Mouse (Mus musculus) lung, embryonic 16.5 days (tissue): ENCODE measurements around the gene Lmntd1. TPM values are rescaled to one million over a fixed set of nuclear protein-coding genes. Genes with fewer than 3 reads are reported as not detected.

ENCODE experiments used
- ATAC-seq: fragments of 200-750 bp; cut with Nextera tagmentation; 2 replicates; pipeline ENCODE4 v1.8.0; 2017; ENCODE audit warnings: low read depth, mild to moderate bottlenecking, moderate library complexity
- H3K27ac ChIP-seq: fragments of 300-500 bp; sonication (generic); 2 replicates; pipeline ENCODE4 v1.5.1; 2014; ENCODE audit warnings: mild to moderate bottlenecking, control low read depth, low read length
- H3K27me3 ChIP-seq: fragments of 300-500 bp; sonication (generic); 2 replicates; pipeline ENCODE4 v1.6.1; 2014; ENCODE audit warnings: low read depth, low read length, mixed read lengths; ENCODE audit not compliant: control insufficient read depth, insufficient read depth
- H3K36me3 ChIP-seq: fragments of 300-500 bp; sonication (generic); 2 replicates; pipeline ENCODE4 v1.6.1; 2014; ENCODE audit warnings: low read length; ENCODE audit not compliant: control insufficient read depth, insufficient read depth
- H3K4me1 ChIP-seq: fragments of 300-500 bp; sonication (generic); replicated peaks from 2 replicates; pipeline ENCODE4 v1.6.1; 2014; ENCODE audit warnings: low read length, mixed read lengths; ENCODE audit not compliant: control insufficient read depth, insufficient read depth
- H3K4me2 ChIP-seq: fragments of 300-500 bp; sonication (generic); 2 replicates; pipeline ENCODE4 v1.6.1; 2014; ENCODE audit warnings: low read depth, low read length, control low read depth
- H3K4me3 ChIP-seq: fragments of 300-500 bp; sonication (generic); 2 replicates; pipeline ENCODE4 v1.5.1; 2014; ENCODE audit warnings: mild to moderate bottlenecking, low read length, control low read depth
- H3K9ac ChIP-seq: fragments of 300-500 bp; sonication (generic); 2 replicates; pipeline ENCODE4 v1.6.1; 2014; ENCODE audit warnings: low read length, control low read depth
- H3K9me3 ChIP-seq: fragments of 300-500 bp; sonication (generic); 2 replicates; pipeline ENCODE4 v1.6.1; 2016; ENCODE audit warnings: low read length; ENCODE audit not compliant: control insufficient read depth
- WGBS: fragments of 180-500 bp; shearing (Covaris S2); extraction: QIAGEN DNeasy Blood & Tissue Kit; methylation state at CpG from one replicate; pipeline ENCODE4 v1.1.7; 2014; 5-methylcytosine and 5-hydroxymethylcytosine counted together
- polyA plus RNA-seq: library from polyadenylated mRNA; unstranded; fragments of >200 nt; fragmentation: Nextera tagmentation; extraction: Ambion mirVana; gene quantifications from 2 replicates; pipeline ENCODE4 v1.2.1, GENCODE M21; 2015

The Lmntd1 gene
- polyA plus RNA-seq, 1 experiment from 2014 or later: 1.3 TPM

GRCm38 (mm10) chr6:145610901-145611300 lies 3.2 kb downstream of the Lmntd1 start:
- H3K9me3 ChIP-seq: no peaks in the 10 kb centered on the region
- H3K9ac ChIP-seq: no peak overlapping the region
- WGBS: 86% methylated on average over 5 of the region's 5 CpGs
- no peaks in the 10 kb centered on the region for H3K36me3 ChIP-seq
- no peak overlapping the region for H3K4me3 ChIP-seq
- H3K4me2 ChIP-seq: no peak overlapping the region
- no peak for ATAC-seq
- no peaks in the 10 kb centered on the region for H3K27me3 ChIP-seq
- H3K4me1 ChIP-seq: no peaks in the 10 kb centered on the region; the same call in 1 of the 2 replicates
- H3K27ac ChIP-seq: no peak overlapping the region

DNA sequence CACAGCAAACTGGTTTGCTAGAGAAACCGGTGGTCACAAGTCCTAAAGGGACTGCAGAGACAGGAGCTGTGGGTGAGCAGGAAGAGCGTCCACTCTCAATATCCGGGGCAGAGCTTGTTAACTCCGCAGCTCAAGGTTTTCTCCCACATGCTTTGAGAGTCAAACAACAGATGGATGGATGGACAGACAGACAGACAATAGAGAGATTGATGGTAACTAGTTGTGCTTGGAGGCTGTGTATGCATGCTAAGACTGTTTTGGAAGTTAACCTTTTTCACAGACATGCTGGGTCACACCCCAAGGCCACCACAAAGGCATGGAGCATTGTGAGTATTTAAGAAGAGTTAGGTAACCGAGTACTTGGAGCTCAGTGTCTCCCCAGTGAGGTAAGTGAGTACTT lies 5.4 kb downstream of the Lmntd1 start:
- ATAC-seq: no peak
- H3K27ac ChIP-seq: no peak overlapping the region
- H3K9ac ChIP-seq: no peak overlapping the region
- no peaks in the 10 kb centered on the region for H3K9me3 ChIP-seq
- WGBS: 77% methylated on average over 5 of the region's 5 CpGs
- H3K27me3 ChIP-seq: no peaks in the 10 kb centered on the region
- peaks cover 3% of the 10 kb centered on the region for H3K4me1 ChIP-seq
- no peak overlapping the region for H3K4me2 ChIP-seq
- H3K36me3 ChIP-seq: no peaks in the 10 kb centered on the region
- H3K4me3 ChIP-seq: no peak overlapping the region

DNA sequence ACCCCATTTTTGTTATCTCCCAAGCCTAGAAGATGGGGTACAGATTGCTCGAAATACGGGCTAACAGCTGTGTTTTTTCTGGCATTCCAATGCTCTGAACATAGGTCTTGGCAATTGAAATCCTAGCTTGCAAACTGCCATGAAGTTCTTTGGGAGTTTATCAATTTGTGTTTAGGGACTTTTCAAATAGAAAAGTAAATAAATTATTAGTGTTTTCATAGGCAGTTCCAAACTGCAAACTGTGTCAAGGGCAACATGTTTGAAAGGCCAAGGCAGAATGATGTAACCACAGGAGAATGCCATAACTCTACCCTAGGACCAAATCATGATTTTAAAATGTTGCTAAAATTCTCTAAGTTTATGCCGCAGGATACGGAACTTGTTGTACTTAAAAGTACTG lies 6.4 kb downstream of the Lmntd1 start:
- no peaks in the 10 kb centered on the region for H3K9me3 ChIP-seq
- H3K4me1 ChIP-seq: peaks cover 3% of the 10 kb centered on the region
- no peak for ATAC-seq
- H3K9ac ChIP-seq: no peak overlapping the region
- H3K36me3 ChIP-seq: no peaks in the 10 kb centered on the region
- H3K4me3 ChIP-seq: no peak overlapping the region
- WGBS: 65% methylated on average over 4 of the region's 4 CpGs
- H3K27me3 ChIP-seq: no peaks in the 10 kb centered on the region
- H3K27ac ChIP-seq: peak overlapping the region; percentile 10; the same call in 1 of the 2 replicates
- H3K4me2 ChIP-seq: no peak overlapping the region

DNA sequence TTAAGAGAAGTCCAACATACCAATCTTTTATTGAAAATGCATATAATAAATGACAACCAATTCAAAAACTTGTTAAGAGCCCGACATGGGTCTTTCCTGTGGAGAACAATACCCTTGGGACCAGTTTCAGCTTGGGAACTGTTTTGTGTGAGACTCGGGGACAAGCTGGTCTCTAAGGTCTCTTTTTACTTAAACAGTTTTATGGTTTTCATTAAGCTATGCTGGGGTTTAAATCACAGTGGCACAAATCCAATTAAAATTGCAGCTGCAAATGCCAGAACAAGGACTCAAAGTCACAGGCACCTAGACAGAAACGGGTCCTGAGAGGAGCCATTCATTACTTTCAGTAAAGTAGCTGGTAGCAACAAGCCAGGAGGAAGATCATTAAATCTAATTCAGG lies 8.9 kb downstream of the Lmntd1 start:
- Histone ChIP-seq H3K27ac (0 out of 2 replicates have a peak overlapping the region, but pooled peaks have one; percentile 15), H3K4me2 (no peak overlapping the region), H3K4me1 (peaks cover 3% of the 10 kb centered on the region), H3K9ac (no peak overlapping the region), H3K27me3 (no peaks in the 10 kb centered on the region), H3K4me3 (no peak overlapping the region), H3K36me3 (no peaks in the 10 kb centered on the region), H3K9me3 (no peaks in the 10 kb centered on the region)
- ATAC-seq: no peak
- 45% methylated on average over 3 of the region's 3 CpGs for WGBS

DNA sequence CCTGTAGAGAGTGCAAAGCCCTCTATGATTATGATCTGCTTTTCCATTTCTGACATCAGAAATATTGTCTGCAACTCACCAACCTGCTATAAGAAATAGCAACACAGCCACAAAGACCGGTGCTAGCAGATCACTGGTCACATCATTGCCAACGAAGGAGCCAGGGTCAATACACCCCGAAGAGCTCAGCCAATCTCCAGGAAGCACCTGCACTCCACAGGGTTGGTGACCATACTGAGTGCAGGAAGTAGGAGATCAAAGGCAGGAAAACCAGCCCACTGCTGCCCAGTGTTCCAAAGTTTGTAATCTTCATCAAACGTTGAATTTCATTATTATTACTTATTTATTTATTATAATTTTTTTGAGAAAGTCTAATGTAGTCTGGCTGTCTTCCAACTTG lies 9.5 kb downstream of the Lmntd1 start:
- 48% methylated on average over 4 of the region's 4 CpGs for WGBS
- Histone ChIP-seq H3K4me1 (peaks cover 3% of the 10 kb centered on the region), H3K4me2 (no peak overlapping the region), H3K9me3 (no peaks in the 10 kb centered on the region), H3K27ac (no peak overlapping the region), H3K4me3 (no peak overlapping the region), H3K27me3 (no peaks in the 10 kb centered on the region), H3K36me3 (no peaks in the 10 kb centered on the region), H3K9ac (no peak overlapping the region)
- peak; percentile 66 for ATAC-seq

DNA sequence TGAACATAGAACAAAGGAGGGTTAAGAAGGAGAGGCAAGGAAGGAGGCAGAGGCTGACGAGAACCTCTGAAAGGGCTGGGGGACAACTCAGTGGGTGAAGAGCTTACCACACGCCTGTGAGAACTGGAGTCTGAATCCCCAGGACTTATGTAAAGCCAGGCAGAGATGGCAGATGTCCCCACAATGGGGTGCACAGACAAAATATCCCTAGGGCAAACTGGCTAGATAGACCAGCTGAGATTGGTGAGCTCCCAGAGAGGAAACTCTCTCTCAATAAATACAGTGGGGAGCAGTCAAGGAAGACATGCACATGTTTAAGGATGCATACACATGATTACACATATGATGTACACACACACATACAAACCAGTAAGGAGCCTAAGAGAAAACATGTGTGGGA lies 10.0 kb downstream of the Lmntd1 start:
- Histone ChIP-seq H3K4me2 (no peak overlapping the region), H3K4me1 (peaks cover 3% of the 10 kb centered on the region), H3K9ac (no peak overlapping the region), H3K4me3 (no peak overlapping the region), H3K36me3 (no peaks in the 10 kb centered on the region), H3K27me3 (no peaks in the 10 kb centered on the region), H3K9me3 (no peaks in the 10 kb centered on the region), H3K27ac (no peak overlapping the region)
- no peak for ATAC-seq
- 49% methylated on average over 2 of the region's 2 CpGs for WGBS

- Histone ChIP-seq H3K27ac (peak overlapping the region; percentile 60), H3K4me1 (peaks cover 21% of the 10 kb centered on the region), H3K27me3 (no peaks in the 10 kb centered on the region), H3K36me3 (no peaks in the 10 kb centered on the region), H3K4me2 (no peak overlapping the region), H3K9me3 (no peaks in the 10 kb centered on the region), H3K9ac (no peak overlapping the region), H3K4me3 (no peak overlapping the region)
- peak; percentile 82 for ATAC-seq
- WGBS: 33% methylated on average over 11 of the region's 11 CpGs
Observed at GRCm38 (mm10) chr6:145598794-145599555, 15.1 kb downstream of the Lmntd1 start.

GRCm38 (mm10) chr6:145595905-145596304 lies 18.2 kb downstream of the Lmntd1 start:
- peak overlapping the region; percentile 70 for H3K27ac ChIP-seq
- no peaks in the 10 kb centered on the region for H3K36me3 ChIP-seq
- no peak overlapping the region for H3K4me3 ChIP-seq
- H3K9me3 ChIP-seq: no peaks in the 10 kb centered on the region
- H3K4me2 ChIP-seq: no peak overlapping the region
- 47% methylated on average over 4 of the region's 4 CpGs for WGBS
- H3K9ac ChIP-seq: no peak overlapping the region
- no peaks in the 10 kb centered on the region for H3K27me3 ChIP-seq
- no peak for ATAC-seq
- peaks cover 40% of the 10 kb centered on the region for H3K4me1 ChIP-seq

- no peaks in the 10 kb centered on the region for H3K27me3 ChIP-seq
- H3K4me2 ChIP-seq: no peak overlapping the region
- H3K27ac ChIP-seq: peak overlapping the region; percentile 36; the same call in 1 of the 2 replicates
- H3K4me1 ChIP-seq: peaks cover 42% of the 10 kb centered on the region
- no peak overlapping the region for H3K4me3 ChIP-seq
- no peaks in the 10 kb centered on the region for H3K36me3 ChIP-seq
- no peak overlapping the region for H3K9ac ChIP-seq
- H3K9me3 ChIP-seq: no peaks in the 10 kb centered on the region
- ATAC-seq: no peak
- 55% methylated on average over 7 of the region's 7 CpGs for WGBS
Observed at GRCm38 (mm10) chr6:145593991-145594390, 20.1 kb downstream of the Lmntd1 start.
